Mouse (Mus musculus) forebrain, embryonic 10.5 days (tissue): ENCODE data around the gene Ppp1r15b. TPM values are rescaled to one million over a fixed set of nuclear protein-coding genes. Genes with fewer than 3 reads are reported as not detected.

ENCODE experiments used
- polyA plus RNA-seq: library from polyadenylated mRNA; unstranded; fragments of >200 nt; fragmentation: Nextera tagmentation; extraction: Ambion mirVana; gene quantifications from 2 replicates; pipeline ENCODE4 v1.2.1, GENCODE M21; 2016

The Ppp1r15b gene
- polyA plus RNA-seq, 1 experiment from 2014 or later, result 59.3 TPM

Other genes with a start within 250 kb of the Ppp1r15b start
- 38.5 and 38.8 TPM in 2 replicates for gene Mdm4, start 100.6 kb upstream of the Ppp1r15b start, polyA plus RNA-seq
- gene Pik3c2b, start 85.5 kb upstream of the Ppp1r15b start, polyA plus RNA-seq, result 13.6 and 13.7 TPM in 2 replicates
- gene Plekha6, start 33.1 kb downstream of the Ppp1r15b start, polyA plus RNA-seq, result 9.0 and 9.9 TPM in 2 replicates
- gene Golt1a, start 178.7 kb downstream of the Ppp1r15b start, polyA plus RNA-seq, result not detected in 2 replicates
- not detected in 2 replicates for gene Kiss1, start 190.7 kb downstream of the Ppp1r15b start, polyA plus RNA-seq
- gene Ren1, start 219.4 kb downstream of the Ppp1r15b start, polyA plus RNA-seq, result not detected in 2 replicates
- 1.7 and 2.3 TPM in 2 replicates for gene Etnk2, start 232.4 kb downstream of the Ppp1r15b start, polyA plus RNA-seq